23 mouse cellular contexts compared by ENCODE assay signal in the genomic region with DNA sequence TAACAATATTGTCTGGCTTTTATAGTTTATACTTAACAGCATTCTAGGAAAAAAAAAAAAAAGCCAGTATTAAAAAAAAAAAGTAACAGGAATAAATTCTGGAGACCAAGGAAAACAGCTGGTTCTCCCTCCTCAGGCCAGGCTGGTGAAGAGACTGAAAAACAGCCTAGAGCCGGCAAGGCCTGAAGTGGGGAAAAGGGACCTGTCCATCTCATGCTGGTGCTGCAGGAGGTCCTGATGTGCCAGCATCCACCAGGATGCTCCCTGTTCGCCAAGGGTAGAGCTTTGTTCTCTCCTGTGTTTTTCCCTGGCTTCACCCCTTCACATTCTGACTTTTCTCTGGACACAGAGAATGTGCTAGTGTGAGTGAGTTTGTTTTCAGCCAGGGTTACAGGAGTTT.
"Had no signal": no experiment of that assay in that cellular context is flagged by ENCODE, and none has a peak within 500 bp of the region (broad histone marks: within the 10 kb centered on the region; RNA-seq: fewer than 3 reads in every experiment).

No protein-coding gene starts in this region.

- H3K27me3 ChIP-seq: kidney, embryonic 15.5 days; limb, embryonic 12.5 days; limb, embryonic 15.5 days; midbrain, embryonic 13.5 days; neural tube, embryonic 12.5 days; neural tube, embryonic 15.5 days had no signal

- H3K4me2 ChIP-seq: kidney, embryonic 15.5 days; limb, embryonic 12.5 days; limb, embryonic 15.5 days; liver, embryonic 11.5 days; lung, embryonic 14.5 days; midbrain, embryonic 13.5 days; neural tube, embryonic 12.5 days; neural tube, embryonic 15.5 days had no signal

- DNase-seq: kidney, adult 8-10 months; kidney, postnatal 10 days; kidney, postnatal 36 days; layer of hippocampus, postnatal 36 days; liver, postnatal 0 days; lung, embryonic 14.5 days; retina, postnatal 1 day; right cerebral cortex, postnatal 25 days; spleen, adult 18-20 months; thymus, adult 2 months; thymus, postnatal 14 days; thymus, postnatal 4 days had no signal

- ATAC-seq: liver, postnatal 0 days; lung, postnatal 0 days; midbrain, embryonic 13.5 days had no signal

- H3K4me3 ChIP-seq: kidney, embryonic 15.5 days; left cerebral cortex, adult 2 months; limb, embryonic 12.5 days; limb, embryonic 15.5 days; midbrain, embryonic 13.5 days; neural tube, embryonic 12.5 days; neural tube, embryonic 15.5 days had no signal

- H3K9ac ChIP-seq: kidney, embryonic 15.5 days; limb, embryonic 12.5 days; limb, embryonic 15.5 days; liver, embryonic 14.5 days; liver, postnatal 0 days; lung, embryonic 14.5 days; midbrain, embryonic 13.5 days; neural tube, embryonic 12.5 days; neural tube, embryonic 15.5 days had no signal

- H3K36me3 ChIP-seq: kidney, embryonic 15.5 days; limb, embryonic 12.5 days; limb, embryonic 15.5 days; midbrain, embryonic 13.5 days; neural tube, embryonic 12.5 days; neural tube, embryonic 15.5 days had no signal

- H3K9me3 ChIP-seq: kidney, embryonic 15.5 days; limb, embryonic 12.5 days; limb, embryonic 15.5 days; midbrain, embryonic 13.5 days; neural tube, embryonic 12.5 days; neural tube, embryonic 15.5 days had no signal

- H3K27ac ChIP-seq: kidney, embryonic 15.5 days; left cerebral cortex, adult 2 months; limb, embryonic 12.5 days; limb, embryonic 15.5 days; liver, embryonic 14.5 days; macrophage; midbrain, embryonic 13.5 days; neural tube, embryonic 12.5 days; neural tube, embryonic 15.5 days had no signal
